Mouse (Mus musculus) C2C12 (cell line): Measurements from ENCODE around the gene Mettl8. TPM values are rescaled to one million over a fixed set of nuclear protein-coding genes. Genes with fewer than 3 reads are reported as not detected.

Experiments used
- H3K27me3 ChIP-seq: one replicate; pipeline ENCODE4 v1.6.1; 2011; ENCODE audit not compliant: control insufficient read depth, insufficient read depth, insufficient read length
- H3K36me3 ChIP-seq: one replicate; pipeline ENCODE4 v1.6.1; 2011; ENCODE audit not compliant: control insufficient read depth, insufficient read depth
- H3K4me3 ChIP-seq: one replicate; pipeline ENCODE4 v1.5.1; 2011; ENCODE audit warnings: mild to moderate bottlenecking, control low read depth; ENCODE audit not compliant: poor library complexity, insufficient read depth, severe bottlenecking
- H3K79me2 ChIP-seq: one replicate; pipeline ENCODE4 v1.6.1; 2011; ENCODE audit not compliant: control insufficient read depth, insufficient read depth
- H3K79me3 ChIP-seq: one replicate; pipeline ENCODE4 v1.6.1; 2011; ENCODE audit warnings: low read depth, control low read depth
- H3ac ChIP-seq: one replicate; pipeline ENCODE3; 2011; ENCODE audit warnings: low read depth; ENCODE audit not compliant: control insufficient read depth, insufficient read length
- CEBPB ChIP-seq: IDR thresholded peaks from one replicate; pipeline ENCODE4 v1.6.1; 2011; ENCODE audit warnings: low read depth, mild to moderate bottlenecking, control low read depth, moderate library complexity
- CTCF ChIP-seq: IDR thresholded peaks from one replicate; pipeline ENCODE4 v1.5.1; 2011; ENCODE audit not compliant: control insufficient read depth, insufficient read depth, insufficient read length
- FOSL1 ChIP-seq: IDR thresholded peaks from one replicate; pipeline ENCODE4 v1.8.0; 2011; ENCODE audit warnings: mild to moderate bottlenecking, low read length; ENCODE audit not compliant: poor library complexity, insufficient read depth, severe bottlenecking
- MAX ChIP-seq: IDR thresholded peaks from one replicate; pipeline ENCODE4 v1.6.1; 2011; ENCODE audit warnings: mild to moderate bottlenecking, control low read depth
- MYOD1 ChIP-seq: IDR thresholded peaks from one replicate; pipeline ENCODE4 v1.6.1; 2011; ENCODE audit warnings: low read depth; ENCODE audit not compliant: control insufficient read depth, insufficient read length
- MYOG ChIP-seq: IDR thresholded peaks from one replicate; pipeline ENCODE4 v1.6.1; 2011; ENCODE audit not compliant: control insufficient read depth, insufficient read length; ENCODE audit errors: extremely low read depth
- USF1 ChIP-seq: IDR thresholded peaks from one replicate; pipeline ENCODE4 v1.6.1; 2011; ENCODE audit warnings: low read depth, mild to moderate bottlenecking, control low read depth, moderate library complexity
- polyA plus RNA-seq: library from polyadenylated mRNA; unstranded; fragments of >200 nt; fragmentation: generic; extraction: Trizol; gene quantifications from one replicate; pipeline ENCODE4 v1.2.1, GENCODE M21; 2012; ENCODE audit warnings: missing spikeins

Mettl8 gene
- polyA plus RNA-seq, 1 experiment: 8.5 TPM

GRCm38 (mm10) chr2:70934772-70935171 is 120.6 kb downstream of the Mettl8 start:
- TF ChIP-seq CTCF (no peak), MAX (no peak), CEBPB (no peak), FOSL1 (no peak), USF1 (no peak), MYOD1 (no peak), MYOG (no peak)
- no peaks in the 10 kb centered on the region for H3K79me2 ChIP-seq
- no peaks in the 10 kb centered on the region for H3K79me3 ChIP-seq
- H3ac ChIP-seq: no peak overlapping the region
- H3K27me3 ChIP-seq: peaks cover 13% of the 10 kb centered on the region
- no peaks in the 10 kb centered on the region for H3K36me3 ChIP-seq
- no peak overlapping the region for H3K4me3 ChIP-seq

- Histone ChIP-seq H3K27me3 (peaks cover 14% of the 10 kb centered on the region), H3K79me3 (no peaks in the 10 kb centered on the region), H3ac (no peak overlapping the region), H3K36me3 (no peaks in the 10 kb centered on the region), H3K4me3 (no peak overlapping the region), H3K79me2 (no peaks in the 10 kb centered on the region)
- TF ChIP-seq MAX (no peak), MYOD1 (no peak), CEBPB (no peak), USF1 (no peak), CTCF (no peak), MYOG (no peak), FOSL1 (no peak)
Measured at GRCm38 (mm10) chr2:70933516-70933915, 121.9 kb downstream of the Mettl8 start.

GRCm38 (mm10) chr2:70932965-70933364 is 122.4 kb downstream of the Mettl8 start:
- TF ChIP-seq CTCF: no peak
- TF ChIP-seq MYOD1: no peak
- TF ChIP-seq CEBPB: no peak
- Histone ChIP-seq H3K36me3 (no peaks in the 10 kb centered on the region), H3K27me3 (peaks cover 18% of the 10 kb centered on the region), H3K79me2 (no peaks in the 10 kb centered on the region), H3ac (no peak overlapping the region), H3K79me3 (no peaks in the 10 kb centered on the region), H3K4me3 (no peak overlapping the region)

- no peaks in the 10 kb centered on the region for H3K36me3 ChIP-seq
- H3K79me3 ChIP-seq: no peaks in the 10 kb centered on the region
- H3K79me2 ChIP-seq: no peaks in the 10 kb centered on the region
- no peak overlapping the region for H3ac ChIP-seq
- TF ChIP-seq MAX: no peak
- no peak for TF ChIP-seq CTCF
- no peak for TF ChIP-seq CEBPB
- no peak for TF ChIP-seq USF1
- TF ChIP-seq MYOG: no peak
- no peak for TF ChIP-seq MYOD1
- no peak for TF ChIP-seq FOSL1
- H3K27me3 ChIP-seq: peaks cover 18% of the 10 kb centered on the region
- H3K4me3 ChIP-seq: no peak overlapping the region
Measured at GRCm38 (mm10) chr2:70930631-70931288, 124.6 kb downstream of the Mettl8 start.

GRCm38 (mm10) chr2:70929714-70930113 is 125.7 kb downstream of the Mettl8 start:
- no peaks in the 10 kb centered on the region for H3K36me3 ChIP-seq
- peaks cover 20% of the 10 kb centered on the region for H3K27me3 ChIP-seq
- H3K79me2 ChIP-seq: no peaks in the 10 kb centered on the region
- H3K4me3 ChIP-seq: no peak overlapping the region
- TF ChIP-seq FOSL1: no peak
- no peak for TF ChIP-seq MAX
- no peak for TF ChIP-seq CEBPB
- TF ChIP-seq USF1: no peak
- no peak for TF ChIP-seq MYOD1
- no peak for TF ChIP-seq CTCF
- no peak for TF ChIP-seq MYOG
- no peaks in the 10 kb centered on the region for H3K79me3 ChIP-seq
- H3ac ChIP-seq: no peak overlapping the region

- TF ChIP-seq MAX: no peak
- Histone ChIP-seq H3ac (no peak overlapping the region), H3K4me3 (no peak overlapping the region), H3K27me3 (peaks cover 9% of the 10 kb centered on the region), H3K79me3 (no peaks in the 10 kb centered on the region), H3K79me2 (no peaks in the 10 kb centered on the region), H3K36me3 (no peaks in the 10 kb centered on the region)
Measured at GRCm38 (mm10) chr2:70924049-70924448, 131.3 kb downstream of the Mettl8 start.
